Mouse (Mus musculus) C2C12 (cell line): ENCODE measurements around the gene Tbc1d30.

Experiments
- CEBPB ChIP-seq: IDR thresholded peaks from one replicate; pipeline ENCODE4 v1.6.1; 2011; ENCODE audit warnings: low read depth, mild to moderate bottlenecking, control low read depth, moderate library complexity
- CTCF ChIP-seq: IDR thresholded peaks from one replicate; pipeline ENCODE4 v1.5.1; 2011; ENCODE audit not compliant: control insufficient read depth, insufficient read depth, insufficient read length
- FOSL1 ChIP-seq: IDR thresholded peaks from one replicate; pipeline ENCODE4 v1.8.0; 2011; ENCODE audit warnings: mild to moderate bottlenecking, low read length; ENCODE audit not compliant: poor library complexity, insufficient read depth, severe bottlenecking
- MAX ChIP-seq: IDR thresholded peaks from one replicate; pipeline ENCODE4 v1.6.1; 2011; ENCODE audit warnings: mild to moderate bottlenecking, control low read depth
- MYOD1 ChIP-seq: IDR thresholded peaks from one replicate; pipeline ENCODE4 v1.6.1; 2011; ENCODE audit warnings: low read depth; ENCODE audit not compliant: control insufficient read depth, insufficient read length
- MYOG ChIP-seq: IDR thresholded peaks from one replicate; pipeline ENCODE4 v1.6.1; 2011; ENCODE audit not compliant: control insufficient read depth, insufficient read length; ENCODE audit errors: extremely low read depth
- USF1 ChIP-seq: IDR thresholded peaks from one replicate; pipeline ENCODE4 v1.6.1; 2011; ENCODE audit warnings: low read depth, mild to moderate bottlenecking, control low read depth, moderate library complexity

- TF ChIP-seq USF1 (no peak), CTCF (no peak), MYOG (no peak), MAX (no peak), MYOD1 (no peak), CEBPB (no peak), FOSL1 (no peak)
These were observed 116.6 kb downstream of the Tbc1d30 start for GRCm38 (mm10) chr10:121234476-121234875.
